Mouse (Mus musculus) ES-Bruce4 (cell line): ENCODE data around the gene Ccl25.

ENCODE experiments used
- CTCF ChIP-seq: IDR thresholded peaks from one replicate; pipeline ENCODE4 v1.8.1; 2011; ENCODE audit warnings: low read depth, low read length
- EP300 ChIP-seq: IDR thresholded peaks from 2 replicates; pipeline ENCODE4 v1.6.1; 2011; ENCODE audit warnings: low read depth, low read length; ENCODE audit not compliant: insufficient read depth

- TF ChIP-seq CTCF = no peak
- no peak for TF ChIP-seq EP300
Observed at GRCm38 (mm10) chr8:4320404-4320803, 4.6 kb upstream of the Ccl25 start.
